Mouse (Mus musculus) lung, postnatal 0 days (tissue): ENCODE measurements around the gene Fgf14. TPM values are rescaled to one million over a fixed set of nuclear protein-coding genes. Genes with fewer than 3 reads are reported as not detected.
"Not testable (repeated sequence)": the region's sequence is repeated elsewhere in the genome, so short reads cannot be mapped to it uniquely, and the experiment has no call there.

ENCODE experiments used
- ATAC-seq: fragments of 200-750 bp; cut with Nextera tagmentation; 2 replicates; pipeline ENCODE4 v1.8.0; 2017; ENCODE audit warnings: moderate library complexity
- DNase-seq: peaks from one replicate; pipeline ENCODE4 v3.0.0-alpha.2; 2016; ENCODE audit warnings: low spot score
- H3K27ac ChIP-seq: fragments of 300-500 bp; sonication (generic); 2 replicates; pipeline ENCODE4 v1.5.1; 2014; ENCODE audit warnings: antibody characterized with exemption, mild to moderate bottlenecking, low read length, mixed read lengths
- H3K27me3 ChIP-seq: fragments of 300-500 bp; sonication (generic); replicated peaks from 2 replicates; pipeline ENCODE4 v1.6.1; 2014; ENCODE audit warnings: low read length, mixed read lengths; ENCODE audit not compliant: insufficient read depth
- H3K36me3 ChIP-seq: fragments of 300-500 bp; sonication (generic); 2 replicates; pipeline ENCODE4 v1.6.1; 2014; ENCODE audit warnings: low read length, mixed read lengths; ENCODE audit not compliant: insufficient read depth
- H3K4me1 ChIP-seq: fragments of 300-500 bp; sonication (generic); 2 replicates; pipeline ENCODE4 v1.6.1; 2014; ENCODE audit warnings: antibody characterized with exemption, low read depth, low read length, mixed read lengths; ENCODE audit not compliant: insufficient read depth
- H3K4me2 ChIP-seq: fragments of 300-500 bp; sonication (generic); replicated peaks from 2 replicates; pipeline ENCODE4 v1.6.1; 2014; ENCODE audit warnings: low read depth, mild to moderate bottlenecking, low read length, moderate library complexity, mixed read lengths
- H3K4me3 ChIP-seq: fragments of 300-500 bp; sonication (generic); 2 replicates; pipeline ENCODE4 v1.5.1; 2014; ENCODE audit warnings: low read depth, low read length
- H3K9ac ChIP-seq: fragments of 300-500 bp; sonication (generic); replicated peaks from 2 replicates; pipeline ENCODE4 v1.6.1; 2014; ENCODE audit warnings: low read depth, mild to moderate bottlenecking
- H3K9me3 ChIP-seq: fragments of 300-500 bp; sonication (generic); 2 replicates; pipeline ENCODE4 v1.6.1; 2016; ENCODE audit warnings: low read length, mixed read lengths
- CTCF ChIP-seq: IDR thresholded peaks from 2 replicates; pipeline ENCODE4 v1.5.1; 2016; ENCODE audit warnings: antibody characterized with exemption, mild to moderate bottlenecking
- EP300 ChIP-seq: IDR thresholded peaks from 2 replicates; pipeline ENCODE4 v1.6.1; 2016; ENCODE audit warnings: antibody characterized with exemption, mild to moderate bottlenecking, control low read depth
- WGBS: fragments of 180-500 bp; shearing (Covaris S2); extraction: QIAGEN DNeasy Blood & Tissue Kit; methylation state at CpG from one replicate; pipeline ENCODE4 v1.1.7; 2014; 5-methylcytosine and 5-hydroxymethylcytosine counted together
- polyA plus RNA-seq: library from polyadenylated mRNA; unstranded; fragments of >200 nt; fragmentation: Nextera tagmentation; extraction: Ambion mirVana; gene quantifications from 2 replicates; pipeline ENCODE4 v1.2.1, GENCODE M21; 2015

Fgf14 gene
- polyA plus RNA-seq, 1 experiment from 2014 or later: 0.06 TPM

DNA sequence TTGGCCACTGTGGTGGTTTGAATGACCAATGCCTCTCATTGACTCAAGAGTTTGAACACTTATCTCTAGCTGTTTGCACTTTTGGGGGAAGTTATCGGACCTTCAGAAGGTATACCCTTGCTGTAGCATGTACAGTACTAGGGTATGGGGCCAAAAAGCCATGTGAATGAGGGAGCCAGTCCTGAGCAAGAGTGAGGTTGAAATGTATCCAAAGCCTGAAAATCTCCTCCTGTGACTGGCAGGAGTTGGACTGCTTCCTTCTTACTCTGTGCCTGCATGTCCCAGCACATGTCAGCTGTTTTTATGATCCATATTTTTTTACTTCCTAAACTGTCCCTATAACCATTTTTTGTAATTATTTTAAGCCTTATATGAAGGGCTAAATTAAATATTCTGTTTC is 632.9 kb downstream of the Fgf14 start:
- H3K4me1 ChIP-seq: no peaks in the 10 kb centered on the region
- no peak overlapping the region for H3K4me2 ChIP-seq
- H3K9me3 ChIP-seq: no peaks in the 10 kb centered on the region
- ATAC-seq: no peak
- 19% methylated on average over 1 of the region's 1 CpGs for WGBS
- no peak overlapping the region for H3K27ac ChIP-seq
- H3K9ac ChIP-seq: no peak overlapping the region
- TF ChIP-seq EP300: no peak
- TF ChIP-seq CTCF: no peak
- no peak for DNase-seq
- H3K27me3 ChIP-seq: no peaks in the 10 kb centered on the region
- H3K4me3 ChIP-seq: no peak overlapping the region
- no peaks in the 10 kb centered on the region for H3K36me3 ChIP-seq

DNA sequence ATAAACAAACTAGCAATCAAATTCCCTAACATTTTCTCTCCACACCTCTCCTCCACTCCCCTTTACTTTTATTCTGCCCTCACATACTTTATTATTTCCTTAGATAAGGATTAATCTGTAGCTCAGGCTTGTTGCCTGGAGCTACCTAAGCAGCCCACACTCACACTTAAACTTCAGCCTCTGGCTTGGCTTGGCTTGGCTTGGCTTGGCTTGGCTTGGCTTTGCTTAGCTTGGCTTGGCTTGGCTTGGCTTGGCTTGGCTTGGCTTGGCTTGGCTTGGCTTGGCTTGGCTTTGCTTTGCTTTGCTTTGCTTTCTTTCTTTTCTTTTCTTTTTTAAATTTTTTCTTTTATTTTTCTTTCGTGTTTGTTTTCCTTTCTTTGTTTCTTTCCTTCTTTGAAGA is 636.3 kb downstream of the Fgf14 start:
- TF ChIP-seq EP300: no peak
- no peak for TF ChIP-seq CTCF
- Histone ChIP-seq H3K9me3 (no peaks in the 10 kb centered on the region), H3K9ac (no peak overlapping the region), H3K4me2 (no peak overlapping the region), H3K36me3 (no peaks in the 10 kb centered on the region), H3K4me1 (no peaks in the 10 kb centered on the region), H3K27me3 (no peaks in the 10 kb centered on the region), H3K27ac (no peak overlapping the region), H3K4me3 (no peak overlapping the region)
- no peak for ATAC-seq
- no peak for DNase-seq
- 67% methylated on average over 1 of the region's 1 CpGs for WGBS

DNA sequence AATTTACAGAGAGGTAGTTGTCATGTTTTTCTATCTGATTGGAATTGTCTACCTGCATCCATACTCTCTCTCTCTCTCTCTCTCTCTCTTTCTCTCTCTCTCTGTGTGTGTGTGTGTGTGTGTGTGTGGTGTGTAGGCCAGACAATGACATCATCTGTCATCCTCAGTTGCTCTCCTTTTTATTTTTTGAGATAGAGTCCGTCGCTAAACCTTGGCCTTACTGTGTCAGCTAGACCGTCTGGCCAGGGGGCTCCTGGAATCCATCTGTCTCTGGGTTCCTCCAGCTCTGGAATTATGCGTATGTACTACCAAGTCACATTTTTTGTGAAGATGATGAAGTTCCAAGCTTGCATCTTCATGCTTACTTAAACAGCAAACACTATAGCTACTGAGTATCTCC is 639.5 kb downstream of the Fgf14 start:
- no peaks in the 10 kb centered on the region for H3K9me3 ChIP-seq
- ATAC-seq: no peak
- no peaks in the 10 kb centered on the region for H3K36me3 ChIP-seq
- no peak overlapping the region for H3K4me3 ChIP-seq
- H3K27me3 ChIP-seq: no peaks in the 10 kb centered on the region
- H3K9ac ChIP-seq: no peak overlapping the region
- no peak overlapping the region for H3K4me2 ChIP-seq
- H3K27ac ChIP-seq: no peak overlapping the region
- DNase-seq: no peak
- 60% methylated on average over 4 of the region's 4 CpGs for WGBS
- no peaks in the 10 kb centered on the region for H3K4me1 ChIP-seq
- TF ChIP-seq EP300 (no peak), CTCF (no peak)

DNA sequence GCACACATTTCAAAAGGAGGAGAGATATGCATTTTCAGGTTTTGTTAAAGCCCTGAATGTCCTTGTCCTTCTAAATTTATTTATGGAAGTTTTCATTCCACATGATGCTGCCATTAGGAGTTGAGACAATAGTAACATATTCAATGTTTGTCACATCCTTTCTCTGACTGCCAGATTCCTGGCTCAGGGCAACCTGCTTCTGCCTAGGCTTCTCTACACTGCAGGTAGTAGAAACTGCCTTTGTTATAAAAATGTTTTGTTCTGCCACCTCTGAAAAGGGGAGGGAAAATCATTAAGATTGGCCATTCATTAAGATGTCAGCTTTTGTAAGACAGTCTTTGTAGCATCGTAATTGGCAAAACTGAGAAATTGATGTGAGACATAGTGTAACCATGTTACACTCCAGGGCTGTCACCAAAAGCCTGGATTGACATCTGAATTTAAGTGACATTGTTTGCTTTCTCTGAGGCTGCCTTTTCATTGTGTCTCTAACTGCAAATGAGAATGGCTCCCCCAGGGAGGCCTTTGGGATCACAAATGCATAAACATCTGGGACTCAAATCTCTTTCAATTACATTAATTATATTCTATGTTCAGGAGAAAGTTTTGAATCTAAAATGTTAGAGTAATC is 640.2 kb downstream of the Fgf14 start:
- H3K36me3 ChIP-seq: no peaks in the 10 kb centered on the region
- no peaks in the 10 kb centered on the region for H3K4me1 ChIP-seq
- H3K4me3 ChIP-seq: no peak overlapping the region
- H3K9ac ChIP-seq: no peak overlapping the region
- no peak for ATAC-seq
- no peak overlapping the region for H3K27ac ChIP-seq
- H3K9me3 ChIP-seq: no peaks in the 10 kb centered on the region
- no peak overlapping the region for H3K4me2 ChIP-seq
- no peaks in the 10 kb centered on the region for H3K27me3 ChIP-seq
- 57% methylated on average over 1 of the region's 1 CpGs for WGBS
- DNase-seq: no peak
- TF ChIP-seq EP300 (no peak), CTCF (no peak)

DNA sequence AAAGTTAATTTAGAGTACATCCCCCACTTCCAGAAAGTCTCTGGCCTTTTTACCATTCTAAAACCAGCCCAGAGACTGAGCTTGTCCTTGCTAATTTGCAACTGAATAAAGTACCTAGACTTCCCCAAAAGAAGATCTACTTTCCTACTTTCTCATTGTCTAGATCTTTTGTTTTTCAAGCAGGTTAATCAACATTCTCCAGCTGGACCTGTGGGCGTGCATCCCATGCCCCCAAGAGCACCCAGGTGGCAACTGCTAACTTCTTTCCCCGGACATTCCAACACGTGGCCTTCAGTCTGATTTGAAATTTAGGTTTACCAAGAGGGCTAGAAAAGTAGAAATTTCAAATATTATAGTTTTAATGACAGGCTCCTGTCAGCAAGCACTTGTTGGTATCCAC is 643.6 kb downstream of the Fgf14 start:
- not testable (repeated sequence) for DNase-seq, H3K36me3 ChIP-seq, H3K9ac ChIP-seq, H3K27me3 ChIP-seq, H3K4me2 ChIP-seq, H3K9me3 ChIP-seq, H3K27ac ChIP-seq, H3K4me1 ChIP-seq, ATAC-seq, H3K4me3 ChIP-seq
- WGBS: 50% methylated on average over 3 of the region's 3 CpGs

DNA sequence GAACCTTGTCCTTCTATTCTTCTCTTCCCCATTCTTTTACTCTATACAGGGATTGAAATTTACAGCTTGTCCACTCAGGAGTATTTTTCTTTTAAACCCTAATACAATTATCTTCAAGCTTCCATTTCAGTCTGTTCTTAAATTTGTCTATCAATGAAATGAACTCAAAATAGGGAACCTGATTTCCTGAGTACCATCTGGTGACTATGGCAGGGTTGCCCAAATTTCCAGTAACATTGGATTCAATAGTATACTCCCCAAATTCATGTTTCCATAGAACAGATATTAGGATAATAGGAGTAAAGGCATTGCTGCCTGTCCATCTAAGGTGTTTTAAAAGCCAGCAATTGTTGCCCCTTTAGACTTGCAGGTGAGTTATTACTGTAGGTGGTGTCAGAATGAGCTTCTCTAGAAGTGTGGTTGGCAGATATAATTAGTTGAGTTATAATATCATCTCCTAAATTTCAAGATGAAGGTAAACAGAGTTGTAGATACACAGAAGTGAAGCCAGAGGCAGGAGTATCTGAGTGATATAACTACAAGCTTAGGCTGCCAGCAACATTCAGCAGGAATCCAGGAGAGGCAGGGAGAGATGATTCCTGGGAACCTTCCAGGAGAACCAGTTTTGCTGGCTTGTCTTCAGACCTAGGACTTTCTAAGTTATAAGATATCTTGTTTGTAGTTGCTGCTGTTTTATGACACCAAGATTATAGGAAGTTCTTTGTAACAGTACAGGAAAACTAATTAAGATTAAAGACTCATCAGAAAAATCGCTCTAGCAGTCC is 648.8 kb downstream of the Fgf14 start:
- WGBS: 56% methylated on average over 1 of the region's 1 CpGs
- DNase-seq (no peak), ATAC-seq (no peak)
- no peak overlapping the region for H3K4me3 ChIP-seq
- TF ChIP-seq EP300: no peak
- TF ChIP-seq CTCF: no peak
- no peaks in the 10 kb centered on the region for H3K9me3 ChIP-seq
- no peak overlapping the region for H3K9ac ChIP-seq
- no peaks in the 10 kb centered on the region for H3K36me3 ChIP-seq
- H3K27ac ChIP-seq: no peak overlapping the region
- no peak overlapping the region for H3K4me2 ChIP-seq
- H3K27me3 ChIP-seq: no peaks in the 10 kb centered on the region
- no peaks in the 10 kb centered on the region for H3K4me1 ChIP-seq
